24 mouse cellular contexts compared by ENCODE assay signal in genomic region chr11:50678650-50679049, GRCm38 (mm10).
DNase-seq lines count a peak whose midpoint lies in the region; ATAC-seq and TF ChIP-seq lines count a peak whose summit lies in the region.
"Had no signal": no experiment of that assay in that cellular context is flagged by ENCODE, and none has a peak within 500 bp of the region (broad histone marks: within the 10 kb centered on the region; RNA-seq: fewer than 3 reads in every experiment).

No protein-coding gene starts in this region.

- WGBS in hindbrain, embryonic 16.5 days, result 79% methylated on average over 10 of the region's 10 CpGs
- WGBS in hindbrain, embryonic 14.5 days, result 87% methylated on average over 10 of the region's 10 CpGs
- WGBS in midbrain, postnatal 0 days, result 82% methylated on average over 10 of the region's 10 CpGs
- 86% methylated on average over 10 of the region's 10 CpGs for WGBS in midbrain, embryonic 15.5 days

- no peak overlapping the region for H3K4me2 ChIP-seq in hindbrain, embryonic 16.5 days (ENCODE audit: low read length)
- H3K4me2 ChIP-seq in hindbrain, embryonic 14.5 days (replicated peaks), result no peak overlapping the region
- no peak overlapping the region for H3K4me2 ChIP-seq in midbrain, postnatal 0 days (ENCODE audit: low read depth, low read length, poor library complexity, severe bottlenecking)
- H3K4me2 ChIP-seq in midbrain, embryonic 15.5 days, result no peak overlapping the region
- H3K4me2 ChIP-seq: embryonic facial prominence, embryonic 13.5 days; heart, embryonic 11.5 days; hindbrain, embryonic 13.5 days; intestine, embryonic 15.5 days had no signal

- H3K9ac ChIP-seq in hindbrain, embryonic 16.5 days (ENCODE audit: low read depth, low read length), result no peak overlapping the region
- H3K9ac ChIP-seq in hindbrain, embryonic 14.5 days, result no peak overlapping the region
- no peak overlapping the region for H3K9ac ChIP-seq in midbrain, postnatal 0 days (replicated peaks; ENCODE audit: low read length, poor library complexity, severe bottlenecking)
- H3K9ac ChIP-seq in midbrain, embryonic 15.5 days, result no peak overlapping the region
- H3K9ac ChIP-seq: embryonic facial prominence, embryonic 13.5 days; forebrain, postnatal 0 days; hindbrain, embryonic 13.5 days; intestine, embryonic 15.5 days had no signal

- H3K4me3 ChIP-seq in gastrocnemius, adult 2 months, result no peak overlapping the region
- no peak overlapping the region for H3K4me3 ChIP-seq in hindbrain, embryonic 16.5 days (ENCODE audit: low read length)
- no peak overlapping the region for H3K4me3 ChIP-seq in hindbrain, embryonic 14.5 days (replicated peaks; ENCODE audit: low read length)
- no peak overlapping the region for H3K4me3 ChIP-seq in midbrain, postnatal 0 days (ENCODE audit: low read depth, low read length)
- no peak overlapping the region for H3K4me3 ChIP-seq in midbrain, embryonic 15.5 days
- H3K4me3 ChIP-seq: embryonic facial prominence, embryonic 10.5 days; embryonic facial prominence, embryonic 13.5 days; erythroblast, embryonic 14.5 days; hindbrain, embryonic 13.5 days; intestine, embryonic 15.5 days had no signal

- H3K36me3 ChIP-seq in hindbrain, embryonic 16.5 days (ENCODE audit: control insufficient read depth, insufficient read depth, low read length), result no peaks in the 10 kb centered on the region
- H3K36me3 ChIP-seq in hindbrain, embryonic 14.5 days (replicated peaks; ENCODE audit: control insufficient read depth, insufficient read depth), result no peaks in the 10 kb centered on the region
- no peaks in the 10 kb centered on the region for H3K36me3 ChIP-seq in midbrain, postnatal 0 days (ENCODE audit: insufficient read depth, low read length)
- no peaks in the 10 kb centered on the region for H3K36me3 ChIP-seq in midbrain, embryonic 15.5 days (replicated peaks)
- H3K36me3 ChIP-seq: embryonic facial prominence, embryonic 10.5 days; embryonic facial prominence, embryonic 13.5 days; hindbrain, embryonic 13.5 days; intestine, embryonic 15.5 days had no signal

- peak; percentile 30; the same call in 1 of the 2 replicates for ATAC-seq in hindbrain, embryonic 16.5 days
- no peak for ATAC-seq in hindbrain, embryonic 14.5 days (ENCODE audit: low FRiP score)
- no peak for ATAC-seq in midbrain, postnatal 0 days (ENCODE audit: low FRiP score)
- ATAC-seq in midbrain, embryonic 15.5 days (replicated peaks), result no peak
- ATAC-seq: CD4-positive, CD25-positive, alpha-beta regulatory T cell, adult 4 months; forebrain, embryonic 14.5 days; forebrain, postnatal 0 days; intestine, embryonic 15.5 days had no signal

- no peak for TF ChIP-seq CTCF in gastrocnemius, adult 2 months (IDR thresholded peaks at IDR 0.05)
- no peak for TF ChIP-seq CTCF in midbrain, postnatal 0 days (IDR thresholded peaks at IDR 0.05)

- peak overlapping the region; percentile 31 for H3K27ac ChIP-seq in gastrocnemius, adult 2 months
- H3K27ac ChIP-seq in hindbrain, embryonic 16.5 days (ENCODE audit: low read depth, low read length), result no peak overlapping the region
- H3K27ac ChIP-seq in hindbrain, embryonic 14.5 days, result no peak overlapping the region
- H3K27ac ChIP-seq in midbrain, postnatal 0 days (ENCODE audit: low read depth, low read length), result no peak overlapping the region
- H3K27ac ChIP-seq in midbrain, embryonic 15.5 days, result no peak overlapping the region
- H3K27ac ChIP-seq: embryonic facial prominence, embryonic 10.5 days; embryonic facial prominence, embryonic 13.5 days; hindbrain, embryonic 13.5 days; intestine, embryonic 15.5 days had no signal

- H3K9me3 ChIP-seq in hindbrain, embryonic 16.5 days (ENCODE audit: control insufficient read depth, low read length), result no peaks in the 10 kb centered on the region
- no peaks in the 10 kb centered on the region for H3K9me3 ChIP-seq in hindbrain, embryonic 14.5 days (ENCODE audit: control insufficient read depth, low read length)
- H3K9me3 ChIP-seq in midbrain, postnatal 0 days (ENCODE audit: low read length), result no peaks in the 10 kb centered on the region
- H3K9me3 ChIP-seq in midbrain, embryonic 15.5 days, result no peaks in the 10 kb centered on the region
- H3K9me3 ChIP-seq: embryonic facial prominence, embryonic 10.5 days; embryonic facial prominence, embryonic 13.5 days; hindbrain, embryonic 13.5 days; intestine, embryonic 15.5 days had no signal

- intact Hi-C loops in gastrocnemius, adult 2 months (cut with DNase I), result loop anchor here (5.0 kb wide), 1 partner anchor 89 kb away; no protein-coding TSS in a partner anchor

- peak; percentile 65 for DNase-seq in gastrocnemius, adult 2 months
- no peak for DNase-seq in gastrocnemius, adult 8-10 months (ENCODE audit: low spot score in 2 of 2)
- no peak for DNase-seq in hindbrain, embryonic 14.5 days (ENCODE audit: low spot score)
- DNase-seq in midbrain, postnatal 0 days (ENCODE audit: low spot score), result peak; percentile 28
- DNase-seq: adrenal gland, adult 2 months; adrenal gland, postnatal 25 days; cerebellum, adult 11-12 months; cerebellum, adult 8-10 months; cerebellum, postnatal 36 days; embryo, embryonic 11 days; forebrain, postnatal 0 days; heart, adult 11 months; kidney, adult 11 months; kidney, adult 8-10 months had no signal

- H3K4me1 ChIP-seq in hindbrain, embryonic 16.5 days (ENCODE audit: control insufficient read depth, insufficient read depth, low read depth, low read length), result no peaks in the 10 kb centered on the region
- no peaks in the 10 kb centered on the region for H3K4me1 ChIP-seq in hindbrain, embryonic 14.5 days (replicated peaks; ENCODE audit: control insufficient read depth, insufficient read depth, low read length)
- H3K4me1 ChIP-seq in midbrain, postnatal 0 days (ENCODE audit: insufficient read depth, low read length), result no peaks in the 10 kb centered on the region
- no peaks in the 10 kb centered on the region for H3K4me1 ChIP-seq in midbrain, embryonic 15.5 days
- H3K4me1 ChIP-seq: embryonic facial prominence, embryonic 10.5 days; hindbrain, embryonic 13.5 days; intestine, embryonic 15.5 days had no signal

- no peaks in the 10 kb centered on the region for H3K27me3 ChIP-seq in hindbrain, embryonic 16.5 days (replicated peaks; ENCODE audit: control insufficient read depth, insufficient read depth, low read length)
- no peaks in the 10 kb centered on the region for H3K27me3 ChIP-seq in hindbrain, embryonic 14.5 days (ENCODE audit: control insufficient read depth, insufficient read depth, low read length)
- no peaks in the 10 kb centered on the region for H3K27me3 ChIP-seq in midbrain, postnatal 0 days (ENCODE audit: insufficient read depth, low read length)
- H3K27me3 ChIP-seq in midbrain, embryonic 15.5 days (replicated peaks), result no peaks in the 10 kb centered on the region
- H3K27me3 ChIP-seq: embryonic facial prominence, embryonic 13.5 days; hindbrain, embryonic 13.5 days; intestine, embryonic 15.5 days had no signal

Comparison
In these comparisons a context has a peak if more than half of its experiments do, and no peak if none do; other contexts are left out.
1. DNase-seq: peak in gastrocnemius, adult 2 months (single experiment) and midbrain, postnatal 0 days (single experiment); none in gastrocnemius, adult 8-10 months (0 of 2) and hindbrain, embryonic 14.5 days (single experiment).